Mouse (Mus musculus) layer of hippocampus, adult 8-10 months (tissue): ENCODE results near the gene 2010111I01Rik. TPM values are rescaled to one million over a fixed set of nuclear protein-coding genes. Genes with fewer than 3 reads are reported as not detected.
A peak's percentile ranks its signal among the peaks of the same experiment; 100 is the strongest.

Experiments
- DNase-seq, 2 experiments: peaks; one replicate each; pipeline ENCODE4 v3.0.0; 2022; ENCODE audit warnings: low spot score in 2 of 2
- total RNA-seq, 4 experiments: library from RNA; stranded (reverse); gene quantifications; 2 replicates each; pipeline ENCODE4 v1.2.4; 2022

The 2010111I01Rik gene
- total RNA-seq, 4 experiments from 2014 or later = 91.6 to 105 (median 95.4) TPM

DNA sequence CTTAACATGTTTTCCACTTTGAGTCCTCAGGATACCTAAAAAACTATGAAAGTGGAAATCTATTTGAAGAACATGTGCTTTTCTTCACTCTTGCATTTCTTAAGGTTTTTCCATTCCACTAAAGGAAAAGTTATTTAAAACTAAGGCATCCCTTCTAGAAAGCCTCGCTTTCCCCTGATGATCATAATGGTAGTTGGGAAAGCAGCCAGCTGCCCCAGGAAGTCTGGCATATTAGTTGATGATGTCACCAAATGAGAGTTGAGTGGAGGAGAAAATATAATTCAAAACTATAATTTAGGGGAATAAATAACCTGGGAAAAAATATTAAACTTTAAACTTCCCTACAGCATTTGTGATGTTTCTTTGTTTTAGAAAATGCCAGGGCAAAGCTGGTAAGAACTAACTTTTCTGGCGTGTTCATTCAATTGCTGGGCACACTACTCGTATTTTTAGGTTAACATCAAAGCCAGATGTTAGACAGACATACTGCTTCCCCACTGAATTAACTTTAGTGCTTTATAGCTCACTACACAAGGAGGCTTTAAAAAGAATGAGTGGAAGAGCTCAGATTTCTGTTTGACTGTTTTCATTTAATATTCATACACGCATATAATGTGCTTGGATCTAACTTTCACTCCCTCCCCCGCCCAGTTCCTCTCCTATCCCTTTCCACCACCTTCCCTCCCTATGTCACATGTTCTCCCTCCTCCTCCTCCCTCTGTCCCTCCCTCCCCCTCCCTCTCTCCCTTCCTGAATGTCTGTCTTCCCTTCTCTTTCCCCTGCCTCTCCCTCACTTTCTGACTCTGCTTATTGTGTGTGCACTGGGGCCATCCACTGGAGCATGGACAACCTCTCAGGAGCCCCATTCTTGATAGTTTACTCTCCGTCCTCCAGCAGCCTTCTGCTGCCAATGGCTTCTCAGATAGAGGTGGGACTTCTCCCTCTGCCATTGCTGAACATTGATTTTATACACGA lies 58.8 kb downstream of the 2010111I01Rik start:
- DNase-seq = no peak

GRCm38 (mm10) chr13:63030023-63030422 lies 65.3 kb downstream of the 2010111I01Rik start:
- no peak for DNase-seq

DNA sequence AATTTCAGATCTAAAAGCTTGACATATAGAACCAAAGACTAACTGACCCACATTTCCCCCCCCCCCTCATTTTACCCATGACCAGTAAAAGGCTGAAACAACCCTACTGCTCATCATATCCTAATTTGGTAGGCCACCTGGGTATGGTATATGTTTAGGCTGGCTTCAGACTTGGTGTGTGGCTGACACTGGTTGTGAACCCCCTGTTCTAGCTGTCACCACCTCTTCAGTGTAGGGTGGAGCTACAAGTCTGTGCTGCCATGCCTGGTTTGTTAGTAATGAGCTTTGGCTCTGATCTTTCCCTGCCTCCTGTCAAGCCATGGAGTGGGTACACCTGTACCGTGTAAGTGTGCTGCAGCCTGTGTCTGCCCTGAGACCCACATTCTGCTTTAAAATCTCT lies 66.6 kb downstream of the 2010111I01Rik start:
- no peak for DNase-seq

DNA sequence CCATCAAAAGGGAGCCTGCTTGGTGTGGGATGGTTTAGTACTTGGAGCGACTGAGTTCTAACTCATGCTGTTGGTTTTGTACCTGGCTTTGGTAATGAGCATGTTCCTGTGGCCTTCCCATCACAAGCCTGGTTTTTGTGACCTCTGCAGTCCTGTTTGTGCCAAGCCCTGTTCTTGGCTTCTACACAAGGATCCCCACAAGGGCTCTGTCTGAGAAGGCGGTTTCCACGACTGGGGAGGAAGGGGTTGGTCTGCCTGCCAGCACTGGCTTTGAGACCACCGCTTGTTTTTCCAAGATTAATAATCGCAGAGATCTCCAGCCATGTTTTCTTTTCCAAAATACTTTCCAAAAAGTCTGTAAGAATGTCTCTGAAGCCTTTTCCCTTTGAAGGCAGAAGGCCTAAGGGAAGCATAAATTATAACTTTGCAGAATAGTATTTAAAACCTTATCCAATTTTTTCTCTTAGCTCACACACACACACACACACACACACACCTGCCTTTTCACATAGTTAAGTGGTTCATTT lies 67.7 kb downstream of the 2010111I01Rik start:
- DNase-seq = no peak

DNA sequence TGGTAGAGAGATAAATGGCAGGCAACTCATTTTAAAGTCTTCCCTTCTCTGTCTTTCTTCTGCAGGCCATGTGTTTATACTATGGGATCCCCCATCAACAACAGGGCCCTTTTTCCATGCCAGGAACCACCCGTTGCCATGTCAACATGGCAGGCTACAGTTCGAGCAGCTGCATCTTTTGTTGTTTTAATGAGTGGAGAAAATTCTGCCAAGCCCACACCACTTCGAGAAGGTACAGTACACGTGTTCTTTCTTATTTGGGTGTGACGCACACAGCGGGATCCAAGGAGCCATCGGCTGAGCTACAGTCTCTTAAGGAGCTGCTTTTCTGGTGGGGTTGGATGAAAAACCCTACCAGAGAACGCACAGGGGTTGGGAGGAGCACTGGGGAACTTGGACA lies 68.3 kb downstream of the 2010111I01Rik start:
- DNase-seq = peak in 1 of 2 experiments; percentile 38

DNA sequence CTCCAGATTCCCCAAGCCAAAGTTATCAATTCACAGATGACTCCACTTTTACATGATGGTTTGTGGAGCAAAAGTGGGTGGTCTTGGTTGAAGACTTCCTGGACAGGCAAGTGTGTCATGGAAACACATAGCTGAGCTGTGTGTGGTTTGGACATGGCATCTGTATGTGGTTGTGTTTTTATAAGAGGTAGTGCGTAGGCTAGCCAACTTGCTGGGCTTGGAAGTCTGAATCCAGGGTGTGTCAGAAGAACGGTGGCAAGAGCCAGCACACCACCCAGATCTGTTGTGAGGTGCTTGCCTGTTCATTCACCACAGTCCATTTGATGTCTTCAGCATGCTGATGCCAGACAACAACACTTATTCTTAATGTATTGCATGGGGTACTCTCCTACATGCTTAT lies 68.7 kb downstream of the 2010111I01Rik start:
- DNase-seq = no peak

DNA sequence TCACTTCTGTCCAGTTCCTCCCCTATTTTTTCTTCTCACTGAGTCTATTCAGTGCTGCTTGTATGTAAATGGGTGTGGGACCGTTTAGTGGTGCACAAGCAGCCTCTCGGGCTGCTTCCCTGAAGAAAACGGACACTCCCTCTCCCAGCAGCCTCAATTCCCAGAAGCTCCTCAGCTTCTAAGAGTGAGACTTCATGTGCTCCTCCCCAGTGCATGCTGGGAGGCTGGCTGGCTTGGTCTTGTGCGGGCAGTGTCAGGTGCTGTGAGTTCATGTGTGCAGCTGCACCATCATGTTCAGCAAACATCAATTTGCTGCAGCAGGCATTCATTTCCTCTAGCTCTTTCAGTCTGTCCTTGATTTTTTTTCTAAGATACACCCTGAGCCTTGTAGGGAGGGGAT lies 70.0 kb downstream of the 2010111I01Rik start:
- no peak for DNase-seq

- no peak for DNase-seq
Measured at GRCm38 (mm10) chr13:63037906-63038305, 73.2 kb downstream of the 2010111I01Rik start.

GRCm38 (mm10) chr13:63038415-63038814 lies 73.7 kb downstream of the 2010111I01Rik start:
- DNase-seq = no peak

GRCm38 (mm10) chr13:63038871-63039270 lies 74.2 kb downstream of the 2010111I01Rik start:
- DNase-seq = no peak

DNA sequence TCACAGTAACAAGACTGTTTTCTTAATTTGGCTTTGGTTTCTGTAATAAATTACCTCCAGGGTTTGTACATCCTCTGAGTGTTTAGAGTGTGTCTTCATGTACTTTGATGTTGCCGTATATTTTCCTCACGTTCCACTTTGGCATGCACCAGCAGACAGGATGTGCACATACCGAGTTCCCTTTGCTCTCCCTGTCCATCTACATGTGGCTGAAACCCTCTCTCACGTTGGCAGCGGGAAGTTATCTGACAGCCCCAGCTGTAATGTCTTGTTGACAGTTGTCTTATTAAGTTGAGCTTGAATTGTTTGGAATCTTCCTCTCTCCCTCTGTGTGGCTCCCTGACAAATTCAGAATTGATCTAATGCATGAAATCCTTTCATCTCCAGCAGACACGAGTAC lies 74.6 kb downstream of the 2010111I01Rik start:
- DNase-seq = no peak

DNA sequence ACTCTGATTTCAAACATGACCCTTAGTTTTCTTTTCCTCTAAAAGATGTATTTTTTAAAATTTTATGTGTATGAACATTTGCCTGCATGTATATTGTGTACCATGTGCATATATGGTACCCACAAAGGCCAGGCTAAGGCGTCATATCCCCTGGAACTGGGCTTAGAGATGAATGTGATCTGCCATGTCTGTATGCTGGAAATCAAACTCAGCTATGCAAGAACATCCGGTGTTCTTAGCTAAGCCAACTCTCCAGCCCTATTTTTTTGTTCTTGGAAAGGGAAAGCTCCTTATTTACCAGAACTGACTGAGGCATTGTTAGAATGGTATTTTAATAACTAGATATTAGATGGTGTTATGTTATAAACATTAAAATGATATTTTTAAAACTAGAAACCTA lies 75.2 kb downstream of the 2010111I01Rik start:
- no peak for DNase-seq

- no peak for DNase-seq
Measured at GRCm38 (mm10) chr13:63045504-63046205, 81.0 kb downstream of the 2010111I01Rik start.

- peak; percentile 58 to 75 for DNase-seq
Measured at GRCm38 (mm10) chr13:63046206-63047020, 81.7 kb downstream of the 2010111I01Rik start.

DNA sequence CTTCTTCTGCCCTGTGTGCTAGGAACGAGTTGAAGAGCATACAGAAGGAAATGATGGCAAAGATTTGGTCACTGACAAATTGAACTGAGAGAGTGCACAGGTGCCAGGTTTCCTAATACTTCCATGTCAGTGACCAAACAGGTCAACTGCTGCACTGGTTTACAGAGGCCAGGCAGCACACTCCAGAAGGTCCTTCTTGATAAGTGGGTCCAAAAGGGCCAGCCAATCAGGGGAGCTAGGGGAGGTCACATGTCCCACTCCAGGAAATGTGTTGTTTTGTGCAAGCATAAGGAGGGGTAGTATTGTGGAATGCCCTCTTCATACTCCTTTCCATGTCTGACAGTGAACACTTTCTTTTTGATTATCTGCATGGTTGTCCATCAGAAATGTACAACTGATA lies 99.0 kb downstream of the 2010111I01Rik start:
- no peak for DNase-seq

DNA sequence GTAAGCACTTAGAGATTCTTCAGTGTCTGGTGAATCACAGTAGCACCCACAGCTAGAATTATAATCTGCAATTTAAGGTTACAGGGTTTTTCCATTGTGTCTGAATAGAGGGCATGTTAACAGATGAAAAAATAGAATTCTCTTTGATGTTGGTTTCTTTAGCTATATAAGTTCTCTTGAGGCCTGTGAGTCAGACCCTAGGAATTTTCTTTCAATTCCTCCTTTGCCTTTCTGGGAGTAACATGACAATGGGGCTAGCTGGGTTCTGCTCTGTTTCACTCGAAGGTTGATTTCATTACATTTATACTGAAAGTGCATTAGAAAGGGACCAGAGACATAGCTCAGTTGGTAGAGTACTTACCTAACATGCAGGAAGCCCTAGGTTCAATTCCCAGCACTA lies 101.9 kb downstream of the 2010111I01Rik start:
- DNase-seq = no peak

- DNase-seq = no peak
Measured at GRCm38 (mm10) chr13:63068371-63069136, 103.9 kb downstream of the 2010111I01Rik start.

DNA sequence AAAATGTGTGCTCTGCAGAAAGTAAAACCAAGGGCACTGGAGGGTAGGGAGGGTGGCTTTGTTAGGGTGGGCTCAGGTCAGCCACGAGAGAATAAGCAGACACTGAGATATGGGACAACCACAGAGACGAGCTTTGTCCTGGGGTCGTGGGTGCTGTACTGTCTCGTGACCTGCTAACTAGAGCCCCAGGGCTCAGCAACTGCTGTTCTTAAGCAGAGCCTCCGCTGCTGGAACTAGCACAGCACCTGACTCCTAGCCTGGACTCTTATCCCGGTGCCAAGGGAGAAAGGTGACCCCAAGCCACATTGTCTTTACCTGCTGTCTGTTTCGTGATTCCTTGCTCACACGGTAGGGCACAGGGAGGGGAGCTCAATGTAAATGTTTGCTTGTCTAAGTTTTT lies 107.2 kb downstream of the 2010111I01Rik start:
- no peak for DNase-seq

DNA sequence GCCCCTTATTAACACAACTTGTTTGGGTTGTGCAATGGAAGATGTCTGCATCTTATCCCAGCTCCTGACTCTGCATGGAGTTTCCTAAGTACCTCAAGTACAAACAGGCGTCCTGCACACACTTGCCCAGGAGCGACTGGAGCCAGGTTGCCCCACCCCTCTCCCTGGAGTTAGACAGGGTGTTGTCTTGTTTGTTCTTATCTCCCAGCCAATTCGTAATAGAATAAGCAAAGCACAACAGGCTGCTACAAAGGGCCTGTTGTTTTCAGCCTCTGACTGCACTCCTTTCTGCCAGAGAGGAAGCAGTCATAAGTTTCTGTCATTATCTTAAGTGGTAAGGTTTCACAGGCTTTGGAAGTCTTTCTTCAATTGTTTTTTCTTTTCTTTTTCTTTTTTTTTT lies 107.7 kb downstream of the 2010111I01Rik start:
- DNase-seq = no peak

DNA sequence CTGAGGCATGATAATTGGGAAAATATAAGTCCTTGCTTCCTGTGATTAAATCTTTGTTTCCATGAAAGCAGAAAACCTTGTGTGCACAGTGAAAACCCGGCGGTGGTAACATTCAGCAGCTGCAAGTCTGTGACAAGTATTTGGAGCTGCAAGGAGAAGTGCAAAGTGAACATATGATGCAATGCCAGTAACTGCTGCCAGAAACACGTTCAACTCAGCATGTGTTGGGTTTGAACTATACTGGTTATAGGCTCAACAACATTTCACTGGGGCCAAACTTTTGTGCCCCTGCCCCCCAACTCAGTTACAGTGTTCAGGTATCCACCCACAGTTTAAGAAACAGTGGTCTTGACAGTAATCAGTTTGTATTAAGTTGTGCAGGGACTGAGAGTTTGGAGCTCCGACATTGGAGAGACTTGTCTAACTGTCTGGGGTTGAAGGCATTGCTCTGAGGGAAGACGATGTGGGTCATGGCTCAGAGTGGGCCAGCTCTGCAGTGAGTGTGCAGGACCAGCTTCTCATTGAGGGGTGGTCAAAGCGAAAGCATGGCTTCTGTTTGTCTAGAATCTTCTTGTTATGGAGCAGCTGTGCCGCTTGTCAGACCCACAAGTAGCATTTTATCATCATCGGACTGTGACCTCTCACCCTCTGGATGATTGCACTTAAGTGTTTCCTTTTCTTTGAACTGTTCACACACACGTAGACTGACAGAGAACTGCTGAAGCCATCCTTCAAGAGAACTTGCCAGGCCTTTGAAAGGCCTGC lies 109.4 kb downstream of the 2010111I01Rik start:
- peak in 1 of 2 experiments; percentile 21 for DNase-seq
